Mouse (Mus musculus) stomach, postnatal 0 days (tissue): ENCODE measurements around the gene Hoga1.

Source experiments
- CTCF ChIP-seq: IDR thresholded peaks from 2 replicates; pipeline ENCODE4 v1.5.1; 2016; ENCODE audit warnings: antibody characterized with exemption, low read depth, mild to moderate bottlenecking, moderate library complexity
- EP300 ChIP-seq: optimal IDR thresholded peaks from 2 replicates; pipeline ENCODE3; 2016; ENCODE audit warnings: antibody characterized with exemption

GRCm38 (mm10) chr19:42011123-42011522, 34.3 kb upstream of the Hoga1 start:
- TF ChIP-seq CTCF (no peak), EP300 (no peak)
